Comparison of ENCODE assay signal across 9 mouse cellular contexts in the genomic region with DNA sequence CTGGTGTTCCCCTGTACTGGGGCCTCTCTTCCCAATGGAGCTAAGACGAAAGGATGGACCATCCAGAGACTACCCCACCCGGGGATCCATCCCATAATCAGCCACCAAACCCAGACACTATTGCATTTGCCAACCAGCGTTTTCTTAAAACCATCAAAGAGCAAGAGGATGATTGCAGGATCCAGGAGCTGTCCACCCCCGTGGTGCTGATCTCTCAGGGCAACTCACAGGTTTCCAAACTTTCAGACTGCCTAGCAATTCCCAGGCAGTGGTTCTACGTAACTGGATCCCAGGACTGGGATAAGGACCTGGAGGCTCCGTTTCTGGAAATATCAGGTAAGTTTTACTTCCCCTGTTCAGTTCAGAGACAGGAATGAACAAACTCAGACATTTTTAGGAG. TPM values are rescaled to one million over a fixed set of nuclear protein-coding genes. Genes with fewer than 3 reads are reported as not detected.
DNase-seq lines count a peak whose midpoint lies in the region; ATAC-seq lines count a peak whose summit lies in the region.
"Had no signal": no experiment of that assay in that cellular context is flagged by ENCODE, and none has a peak within 500 bp of the region (broad histone marks: within the 10 kb centered on the region; RNA-seq: fewer than 3 reads in every experiment).

No protein-coding gene starts in this region.

- no peak overlapping the region for H3K27ac ChIP-seq in liver, embryonic 12.5 days
- H3K27ac ChIP-seq: forebrain, embryonic 12.5 days; limb, embryonic 13.5 days had no signal

- no peak overlapping the region for H3K4me2 ChIP-seq in liver, embryonic 12.5 days
- H3K4me2 ChIP-seq: forebrain, embryonic 12.5 days; limb, embryonic 13.5 days had no signal

- ATAC-seq in liver, embryonic 12.5 days, result no peak

- H3K27me3 ChIP-seq in liver, embryonic 12.5 days (replicated peaks), result peaks cover 8% of the 10 kb centered on the region

- no peak overlapping the region for H3K9ac ChIP-seq in liver, embryonic 12.5 days
- H3K9ac ChIP-seq: forebrain, embryonic 12.5 days; limb, embryonic 13.5 days had no signal

- peak; percentile 35 for DNase-seq in liver
- DNase-seq in R1 (ENCODE audit: low read depth, low spot score), result peak; percentile 50
- DNase-seq in c-Kit-positive CD71-positive TER-119-positive erythroid progenitor cells, embryonic 14.5 days (ENCODE audit: low spot score), result peak; percentile 3
- peak; percentile 13 for DNase-seq in lung, postnatal 36 days
- DNase-seq in cerebellum, postnatal 36 days, result no peak
- no peak for DNase-seq in right cerebral cortex, postnatal 36 days (ENCODE audit: low spot score in 2 of 2)

- no peak overlapping the region for H3K4me3 ChIP-seq in liver, embryonic 12.5 days
- H3K4me3 ChIP-seq: forebrain, embryonic 12.5 days; limb, embryonic 13.5 days had no signal

- no peaks in the 10 kb centered on the region for H3K36me3 ChIP-seq in liver, embryonic 12.5 days
- H3K36me3 ChIP-seq: forebrain, embryonic 12.5 days; limb, embryonic 13.5 days had no signal

- 21% methylated on average over 6 of the region's 6 CpGs for WGBS in liver, embryonic 12.5 days (ENCODE audit: insufficient replicate concordance)

- H3K4me1 ChIP-seq in liver, embryonic 12.5 days, result no peaks in the 10 kb centered on the region
- H3K4me1 ChIP-seq: forebrain, embryonic 12.5 days; limb, embryonic 13.5 days had no signal

- H3K9me3 ChIP-seq in liver, embryonic 12.5 days (replicated peaks), result no peaks in the 10 kb centered on the region
- H3K9me3 ChIP-seq: forebrain, embryonic 12.5 days; limb, embryonic 13.5 days had no signal

RNA-seq across cellular contexts. Expression of a gene that starts 5.7 kb away (rescaled TPM):
- polyA plus RNA-seq in liver, embryonic 12.5 days (2016; fragmentation: Nextera tagmentation; extraction: Ambion mirVana), result not detected in 2 replicates
- polyA plus RNA-seq: limb, embryonic 13.5 days had no signal

Comparison
In these comparisons a context has a peak if more than half of its experiments do, and no peak if none do; other contexts are left out.
1. DNase-seq: peak in liver (single experiment), R1 (single experiment), c-Kit-positive CD71-positive TER-119-positive erythroid progenitor cells, embryonic 14.5 days (single experiment) and lung, postnatal 36 days (single experiment); none in cerebellum, postnatal 36 days (0 of 2) and right cerebral cortex, postnatal 36 days (0 of 2).